Mouse (Mus musculus): Measurements from ENCODE around the gene Senp1.

Senp1 gene

DNA sequence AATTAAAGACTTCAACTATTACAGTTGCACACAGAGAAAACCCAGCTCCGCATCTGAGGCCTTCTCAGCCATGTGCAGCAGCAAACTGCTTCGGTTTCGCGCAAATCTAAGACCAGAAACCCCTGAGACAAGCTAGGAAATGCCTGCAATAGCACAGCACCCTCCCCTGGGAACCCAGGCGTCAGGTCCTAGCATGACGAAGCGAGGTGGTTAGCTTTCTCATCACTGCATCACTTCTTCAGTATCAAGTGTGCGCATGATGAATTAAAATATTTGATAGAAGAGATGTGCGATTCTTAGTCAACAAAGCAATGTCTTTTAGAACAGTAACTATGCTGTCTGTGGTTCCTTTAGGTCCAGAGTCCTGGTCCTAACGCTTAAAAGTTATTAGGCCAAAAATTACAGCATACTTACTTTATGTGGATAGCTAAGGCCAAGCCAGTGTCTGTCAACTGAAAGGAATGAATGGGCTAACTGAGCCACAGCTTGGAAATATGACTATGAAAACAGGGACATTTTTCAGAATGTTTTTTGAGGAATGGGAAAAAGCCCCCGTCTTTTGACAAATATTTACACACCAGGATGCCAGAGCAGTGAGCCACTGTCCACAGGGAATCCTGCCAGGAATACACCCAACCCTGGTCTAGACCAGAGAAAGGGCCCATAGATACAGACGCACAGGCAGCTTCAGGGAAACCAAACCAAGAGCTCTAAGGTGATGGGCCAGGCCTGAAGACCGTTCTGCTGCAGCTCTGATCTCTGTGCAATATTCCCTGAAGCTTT lies 44.4 kb downstream of the Senp1 start:
- DNase-seq (ENCODE audit: low read depth) = no peak

DNA sequence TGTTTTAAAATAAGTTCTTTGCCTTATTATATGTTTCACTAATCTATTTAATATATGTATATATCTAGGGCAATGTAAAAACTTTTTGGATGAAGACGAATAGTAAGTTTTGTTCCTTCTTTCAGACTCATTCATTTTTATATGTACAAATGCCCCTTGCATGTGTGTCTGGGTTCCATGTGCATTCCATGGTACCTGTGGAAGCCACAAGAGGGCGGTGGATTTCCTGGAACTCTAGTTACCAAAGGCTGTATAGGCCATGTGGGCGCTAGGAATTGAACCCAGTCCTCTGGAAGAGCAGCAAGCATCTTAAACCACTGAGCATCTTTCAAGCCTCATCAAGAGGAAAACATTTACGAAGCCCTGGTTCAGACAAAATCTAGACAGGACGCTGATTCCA lies 49.2 kb downstream of the Senp1 start:
- peak; percentile 16 for DNase-seq (ENCODE audit: low read depth)

DNA sequence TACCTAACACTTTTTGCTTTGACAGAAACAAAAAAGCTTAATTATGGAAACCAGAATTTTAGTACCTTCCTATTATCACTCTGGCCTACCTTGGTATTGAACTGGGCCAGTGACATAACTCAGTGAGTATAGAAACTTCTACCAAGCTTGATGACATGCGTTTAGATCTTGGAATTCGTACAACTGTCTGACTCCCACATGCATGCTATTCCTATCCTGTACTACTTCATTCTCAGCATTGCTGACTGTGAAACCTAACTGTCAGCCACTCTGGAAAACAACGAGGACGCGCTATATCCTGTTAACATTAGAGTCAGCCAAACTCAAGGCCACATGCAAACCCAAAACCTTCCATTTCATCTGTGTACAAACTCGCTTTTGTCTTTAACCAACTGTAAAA lies 49.6 kb downstream of the Senp1 start:
- DNase-seq (ENCODE audit: low read depth) = no peak

DNA sequence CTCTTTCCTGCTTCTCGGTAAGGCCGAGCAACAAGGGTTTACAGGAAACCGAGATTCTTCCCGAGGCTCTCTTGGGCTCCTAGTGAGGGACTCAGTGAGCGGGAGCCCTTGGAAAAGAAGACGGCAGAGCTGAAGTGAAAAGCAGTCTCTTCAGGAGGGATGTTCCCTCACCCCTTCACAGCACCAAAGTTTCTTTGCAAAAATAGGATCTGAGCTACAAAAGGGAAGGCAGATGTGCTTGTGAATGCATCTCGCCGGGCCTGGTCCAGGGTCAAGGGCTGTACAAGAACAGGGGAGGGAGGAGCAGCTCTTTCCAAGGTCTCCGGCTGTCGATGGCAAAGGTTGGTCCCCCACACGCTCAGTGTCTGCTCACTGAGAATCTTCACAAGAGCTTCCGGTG lies 51.0 kb downstream of the Senp1 start:
- DNase-seq (ENCODE audit: low read depth) = no peak

DNA sequence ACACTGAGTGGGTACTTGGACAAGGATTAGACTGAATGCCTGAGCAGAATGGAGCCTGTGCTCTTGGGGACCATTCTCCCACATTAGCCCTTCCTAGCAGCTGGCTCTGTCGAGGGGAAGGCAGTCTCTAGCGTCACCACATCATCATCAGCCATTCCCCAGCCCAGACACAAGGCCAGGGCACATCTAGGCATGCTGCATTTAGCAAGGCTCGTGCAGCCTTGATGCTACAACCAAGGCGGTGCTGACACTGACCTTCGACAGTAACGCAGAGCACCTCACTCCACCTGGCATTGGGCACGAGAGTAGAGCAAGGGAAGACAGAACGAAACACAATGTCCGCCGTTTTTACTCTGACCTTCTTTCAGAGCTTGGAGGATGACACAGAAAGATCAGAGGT lies 53.9 kb downstream of the Senp1 start:
- DNase-seq (ENCODE audit: low read depth) = no peak

DNA sequence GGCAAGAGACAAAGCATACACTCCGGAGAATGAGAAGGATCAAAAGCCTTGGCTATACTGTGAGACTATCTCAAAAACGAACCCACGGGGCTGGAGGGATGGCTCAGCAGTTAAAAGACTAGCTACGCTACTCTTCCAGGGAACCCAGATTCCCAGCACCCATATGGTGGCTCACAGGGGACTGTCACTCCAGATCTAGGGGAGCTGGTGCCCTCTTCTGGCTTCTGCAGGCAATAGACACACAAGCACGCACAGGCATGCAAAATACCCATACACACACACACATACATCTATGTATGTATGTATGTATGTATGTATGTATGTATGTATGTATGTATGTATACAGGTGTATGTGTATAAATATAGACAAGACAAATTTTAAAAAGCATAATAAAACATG lies 57.0 kb downstream of the Senp1 start:
- no peak for DNase-seq (ENCODE audit: low read depth)

DNA sequence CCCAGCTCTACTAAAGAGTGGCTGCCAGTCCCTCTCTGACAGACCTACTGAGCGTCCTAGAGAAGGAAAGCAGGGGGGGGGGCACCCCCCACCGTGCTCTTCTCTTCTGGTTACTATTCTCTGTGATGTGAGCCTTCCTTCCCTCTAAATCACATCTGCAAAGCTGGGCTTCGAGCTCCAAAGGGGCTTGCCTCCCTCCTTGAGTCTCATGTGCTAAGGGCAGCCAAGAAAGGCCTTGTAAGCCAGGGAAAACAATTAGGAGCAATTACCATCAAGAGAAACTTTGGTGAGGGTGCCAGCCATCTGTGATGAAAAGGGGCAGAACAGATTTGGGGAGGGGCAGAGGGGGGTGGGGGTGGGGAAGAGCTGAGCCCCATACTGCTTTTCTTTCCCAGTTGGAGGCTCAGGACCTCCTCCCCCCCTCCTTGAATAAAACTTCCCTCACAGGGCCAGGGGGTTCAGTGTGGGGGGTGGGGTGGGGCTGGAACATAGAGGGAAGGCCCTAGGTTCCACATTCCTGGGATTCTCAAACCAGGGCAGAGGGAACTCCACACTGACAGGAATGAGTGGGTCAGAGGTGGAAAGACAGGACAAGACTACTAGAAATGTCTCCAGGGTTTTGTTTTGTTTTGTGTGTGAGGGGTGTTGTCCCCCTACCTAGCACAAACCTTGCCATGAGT lies 58.3 kb downstream of the Senp1 start:
- no peak for DNase-seq (ENCODE audit: low read depth)

DNA sequence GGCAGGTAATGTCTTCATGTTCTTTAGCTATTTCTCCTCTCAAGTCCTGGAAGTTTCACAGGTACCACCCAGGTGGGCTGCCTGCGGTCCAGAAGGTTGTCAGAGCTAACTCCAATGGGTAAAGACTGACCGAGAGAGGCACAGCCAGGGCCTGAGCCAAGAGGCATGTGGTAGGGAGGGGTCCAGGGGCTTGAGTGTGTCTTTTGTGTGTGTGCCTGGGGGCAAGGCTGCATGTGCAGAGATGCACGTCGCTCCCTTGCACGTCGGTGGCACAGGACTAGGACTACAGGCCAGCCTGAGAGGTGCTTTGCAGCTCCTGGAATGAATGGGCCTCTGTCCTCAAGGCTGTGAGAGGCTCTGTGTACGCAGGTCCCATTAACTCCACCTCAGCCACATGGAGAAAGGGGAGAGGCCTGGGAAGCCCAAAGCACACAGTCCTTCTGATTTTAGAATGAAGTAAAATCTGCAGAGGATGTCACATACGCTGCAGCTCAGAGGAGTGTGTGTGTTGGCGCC lies 60.3 kb downstream of the Senp1 start:
- DNase-seq (ENCODE audit: low read depth) = no peak

DNA sequence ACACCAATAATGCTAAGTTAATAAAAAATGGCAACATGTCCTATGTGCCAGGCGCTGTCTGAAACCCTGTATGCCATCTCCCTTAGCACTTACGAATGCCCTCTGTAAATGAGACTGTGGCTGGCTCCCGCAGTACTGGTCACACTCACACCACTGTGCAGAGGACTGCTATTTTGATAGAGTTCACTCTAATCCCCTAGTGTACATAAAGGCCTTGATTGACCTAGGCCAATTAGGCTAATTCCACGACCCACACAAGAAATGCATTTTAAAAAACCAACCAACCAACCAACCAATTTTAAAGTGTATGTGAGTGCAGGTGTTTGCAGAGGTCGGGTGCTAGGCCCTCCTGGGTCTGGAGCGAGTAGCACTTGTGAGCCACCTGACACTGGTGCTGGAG lies 63.7 kb downstream of the Senp1 start:
- no peak for DNase-seq (ENCODE audit: low read depth)

DNA sequence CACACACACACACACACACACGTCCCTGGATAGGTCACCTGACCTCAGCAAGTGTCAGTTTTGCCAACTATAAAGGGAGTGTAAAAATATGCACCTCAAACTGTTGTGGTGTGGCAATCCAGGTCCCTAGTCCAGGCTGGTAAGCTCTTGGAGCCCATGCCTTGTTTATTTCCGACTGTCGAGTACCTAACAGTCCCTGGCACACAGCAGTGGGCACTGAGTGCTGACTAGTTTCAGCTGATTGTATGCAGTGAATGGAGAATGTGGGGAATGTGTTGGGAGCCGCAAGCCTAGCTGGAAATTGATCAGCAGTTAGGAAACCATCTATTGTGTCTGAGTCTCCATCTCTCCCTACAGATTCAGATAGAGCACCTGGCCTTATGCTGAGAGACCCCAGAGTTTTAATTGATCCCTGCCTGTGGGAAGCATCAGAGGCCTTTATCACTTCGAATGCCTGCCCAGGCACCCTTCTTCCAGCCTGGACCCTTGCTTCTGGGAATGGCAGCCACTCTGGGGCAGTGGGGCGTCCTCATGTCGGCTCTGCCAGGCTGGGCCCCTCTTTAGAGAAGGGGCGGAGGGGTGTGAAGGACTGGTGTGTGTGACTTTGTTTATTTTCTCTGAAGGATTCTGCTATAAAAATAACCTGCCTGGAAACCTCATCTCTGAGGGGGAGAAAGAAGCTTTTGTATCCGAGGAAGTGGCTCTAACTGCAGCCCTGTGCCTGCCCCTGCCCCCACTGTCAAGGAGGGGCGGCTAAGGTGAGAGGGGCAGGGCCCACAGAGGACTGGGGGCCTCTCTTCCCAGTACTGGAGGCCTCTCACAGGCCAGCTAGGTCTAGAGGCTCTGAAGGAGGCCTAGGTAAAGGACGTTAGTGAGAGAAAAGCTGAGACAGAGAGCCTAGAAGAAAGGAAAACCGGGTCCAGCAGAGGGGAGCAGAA lies 66.3 kb downstream of the Senp1 start:
- DNase-seq (ENCODE audit: low read depth) = no peak

DNA sequence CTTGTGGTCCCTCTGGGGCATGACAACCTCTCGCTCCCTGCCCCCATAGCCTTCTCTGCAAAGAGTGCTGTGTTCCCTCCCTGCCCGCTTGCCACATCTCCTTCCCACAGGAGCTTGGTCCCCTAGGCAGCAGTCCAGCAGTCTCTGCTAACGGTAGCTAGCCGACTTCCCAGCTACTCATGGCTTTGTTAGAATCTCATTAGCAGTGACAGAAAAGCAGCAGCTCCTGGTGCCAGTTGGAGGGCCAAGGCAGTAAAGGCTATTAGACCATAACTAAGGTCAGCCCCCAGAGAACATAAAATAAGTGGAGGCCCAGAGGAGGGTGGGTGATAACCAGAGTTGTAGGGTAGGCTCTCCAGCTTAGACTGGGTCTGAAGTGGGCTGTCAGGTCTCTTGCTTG lies 67.9 kb downstream of the Senp1 start:
- no peak for DNase-seq (ENCODE audit: low read depth)

DNA sequence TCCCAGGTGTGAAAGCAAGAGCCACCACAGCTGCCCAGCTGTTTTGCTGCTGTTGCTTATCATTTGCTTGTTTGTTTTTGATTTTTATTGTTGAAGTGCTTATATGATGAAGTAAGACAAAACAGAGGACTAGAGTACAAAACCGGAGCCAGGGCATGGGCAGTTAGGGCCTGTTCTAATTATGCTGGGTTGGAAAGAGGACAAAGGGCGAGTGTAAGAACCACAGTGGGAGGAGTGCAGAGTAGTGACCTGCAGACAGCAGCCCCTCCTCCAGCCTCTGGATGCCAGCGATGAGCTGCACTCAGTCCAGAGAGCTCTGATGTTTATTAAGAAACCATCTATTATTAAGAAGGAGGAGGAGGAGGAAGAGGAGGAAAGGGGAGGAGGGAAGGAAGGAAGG lies 70.4 kb downstream of the Senp1 start:
- no peak for DNase-seq (ENCODE audit: low read depth)

DNA sequence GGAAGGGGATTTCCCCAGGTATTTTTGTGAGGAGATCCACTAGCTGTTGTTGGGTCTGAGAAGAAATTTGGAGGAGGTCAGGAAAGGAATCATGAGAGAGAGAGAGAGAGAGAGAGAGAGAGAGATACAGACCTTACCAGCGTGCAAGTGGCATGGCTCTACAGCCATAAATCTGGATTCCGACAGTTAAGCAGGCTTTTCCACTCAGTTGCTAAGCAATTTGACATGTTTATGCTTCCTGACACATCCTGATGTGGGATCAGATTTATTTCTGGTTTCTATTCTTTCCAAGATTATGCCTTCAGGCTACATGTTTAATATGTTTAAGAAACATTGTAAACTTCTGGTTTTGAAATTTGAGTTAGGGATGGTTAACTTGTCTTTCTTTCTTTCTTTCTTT lies 71.7 kb downstream of the Senp1 start:
- DNase-seq (ENCODE audit: low read depth) = no peak

DNA sequence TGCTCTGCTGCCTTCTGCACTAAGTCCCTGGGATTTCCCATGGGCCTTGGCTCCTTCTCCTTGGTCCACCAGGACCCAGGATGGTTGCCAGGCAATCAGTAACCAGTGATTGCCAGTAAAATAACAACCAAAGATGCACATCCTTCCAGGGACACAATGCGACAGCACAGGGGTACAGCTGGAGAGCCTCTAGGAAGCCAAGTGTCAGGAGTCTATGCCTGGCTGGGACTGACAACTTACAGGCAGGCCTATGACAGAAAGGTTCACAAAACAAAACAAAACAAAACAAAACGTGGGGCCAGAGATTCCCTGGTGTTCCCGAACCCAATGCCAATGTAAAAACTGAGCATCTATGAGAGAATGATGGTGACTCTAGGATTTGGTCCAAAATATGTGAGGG lies 74.5 kb downstream of the Senp1 start:
- no peak for DNase-seq (ENCODE audit: low read depth)

DNA sequence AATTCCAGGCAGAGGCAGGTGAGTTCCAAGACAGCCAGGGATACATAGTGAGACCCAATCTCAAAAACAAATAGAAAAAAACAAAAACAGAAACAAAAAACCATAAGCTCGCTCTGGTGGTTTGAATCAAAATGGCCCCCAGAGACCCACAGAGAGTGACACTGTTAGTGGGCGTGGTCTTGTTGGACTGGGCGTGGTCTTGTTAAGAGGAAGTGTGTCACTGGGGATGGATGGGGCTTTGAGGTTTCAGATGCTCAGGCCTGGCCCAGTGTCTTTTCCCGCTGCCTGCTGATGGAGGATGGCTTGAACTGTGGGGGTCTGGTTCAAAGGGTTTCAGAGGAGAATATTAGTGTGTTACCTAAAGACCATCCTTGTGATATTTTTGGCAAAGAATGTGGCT lies 75.6 kb downstream of the Senp1 start:
- DNase-seq (ENCODE audit: low read depth) = peak; percentile 21

DNA sequence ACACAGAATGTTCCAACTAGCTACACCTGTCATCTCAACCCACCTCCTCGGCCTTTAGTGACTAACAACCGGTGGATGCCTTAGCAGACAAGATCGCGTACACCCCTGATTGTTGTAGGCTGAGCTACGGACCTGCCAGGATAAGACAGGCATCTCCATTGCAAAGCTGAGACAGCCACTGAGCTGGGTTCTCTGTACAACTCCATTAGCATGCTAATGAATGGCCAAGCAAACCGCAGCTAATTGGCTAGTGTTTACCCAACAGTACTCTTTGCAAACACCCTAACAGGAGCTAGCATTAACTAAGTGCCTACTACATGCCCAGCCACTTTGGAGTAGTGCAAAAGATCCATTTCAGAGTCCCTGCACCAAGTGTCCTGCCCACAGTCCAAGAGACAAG lies 80.7 kb downstream of the Senp1 start:
- DNase-seq (ENCODE audit: low read depth) = no peak

DNA sequence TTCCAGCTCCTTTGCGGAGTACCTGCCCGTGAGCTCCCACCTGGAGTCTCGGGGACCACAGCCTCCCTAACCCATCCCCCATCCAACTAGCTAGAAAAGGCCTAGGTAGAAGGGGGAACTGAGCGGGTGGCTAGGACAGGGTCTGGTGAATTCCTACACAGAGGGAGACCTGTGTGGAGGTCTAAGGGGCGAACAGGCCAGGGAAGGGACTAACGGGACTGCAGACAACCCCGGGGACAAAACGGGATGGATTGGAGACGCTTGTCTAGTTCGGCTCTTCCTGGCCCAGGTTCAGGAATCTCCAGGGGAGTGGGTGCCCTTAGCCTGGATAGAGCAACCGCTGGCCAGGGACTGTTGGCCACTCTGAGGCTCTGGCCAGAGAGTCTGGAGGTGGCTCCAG lies 88.4 kb downstream of the Senp1 start:
- DNase-seq (ENCODE audit: low read depth) = no peak

DNA sequence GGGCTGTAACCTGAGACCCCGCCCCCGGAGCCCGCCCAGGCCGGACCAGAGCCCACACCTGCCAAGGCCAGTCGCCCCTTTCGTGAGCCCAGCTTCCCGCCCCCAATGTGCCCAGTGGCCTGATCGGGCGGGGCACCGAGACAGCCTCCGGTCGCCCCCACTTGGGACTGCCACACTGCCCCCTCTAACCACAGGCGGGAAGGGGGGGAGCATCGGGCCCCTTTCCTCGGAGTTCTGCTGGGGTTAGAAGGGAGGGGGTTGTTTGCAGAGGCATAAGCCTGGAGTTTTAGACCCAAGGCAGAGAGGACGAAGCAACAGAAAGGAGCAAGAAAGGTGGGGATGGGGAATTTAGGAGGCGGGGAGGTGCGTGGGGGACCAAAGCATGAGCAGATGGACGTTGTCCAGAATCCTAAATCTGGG lies 88.8 kb downstream of the Senp1 start:
- no peak for DNase-seq (ENCODE audit: low read depth)

DNA sequence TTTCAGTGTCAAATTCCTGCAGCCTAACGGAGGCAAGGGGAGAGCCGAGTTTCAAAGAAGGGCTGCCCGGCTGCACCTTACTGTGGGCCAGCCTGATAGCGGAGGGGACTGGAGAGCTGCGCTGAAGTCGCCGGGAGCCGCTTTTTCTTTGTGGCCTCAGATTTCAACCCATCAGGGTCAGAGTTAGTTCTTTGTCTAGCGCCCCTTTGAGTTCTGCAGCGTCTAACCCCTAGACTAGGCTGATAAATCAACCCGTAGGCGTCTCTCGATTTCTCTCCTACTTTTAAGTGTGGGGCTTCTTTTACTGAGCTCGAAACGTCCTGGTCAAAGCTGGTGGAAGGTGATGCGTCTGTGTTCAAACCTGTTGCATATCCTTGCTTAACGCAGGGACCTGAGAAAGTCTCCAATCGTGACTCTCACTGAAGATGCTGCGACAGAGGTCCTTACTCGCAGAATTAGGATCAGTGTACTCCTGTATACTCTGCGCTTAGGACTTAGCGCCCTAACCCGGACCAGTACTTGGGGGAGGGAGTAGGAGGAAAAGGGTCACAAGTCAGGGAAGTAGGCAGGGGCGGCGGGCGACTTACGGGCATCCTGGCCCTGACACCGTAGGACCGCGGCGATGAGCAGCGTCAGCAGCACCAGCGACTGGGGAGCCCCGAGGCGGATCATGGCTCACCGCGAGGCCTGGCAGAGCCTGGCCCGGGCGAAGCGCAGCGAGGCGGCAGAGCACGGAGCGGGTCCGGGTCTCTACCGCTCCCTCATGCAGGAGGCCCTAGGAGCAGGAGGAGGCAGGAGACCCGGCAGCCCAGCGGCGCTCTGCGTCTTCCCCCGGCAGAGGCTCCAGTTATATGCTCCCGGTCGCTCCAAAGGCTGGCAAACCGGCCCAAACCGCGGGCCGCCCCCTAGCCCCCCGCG lies 89.5 kb downstream of the Senp1 start, which contains the start of gene Col2a1:
TSS of gene Col2a1 (minus strand) at position 874 of the 918 bp plus-strand sequence.
- peak; percentile 20 for DNase-seq (ENCODE audit: low read depth)

DNA sequence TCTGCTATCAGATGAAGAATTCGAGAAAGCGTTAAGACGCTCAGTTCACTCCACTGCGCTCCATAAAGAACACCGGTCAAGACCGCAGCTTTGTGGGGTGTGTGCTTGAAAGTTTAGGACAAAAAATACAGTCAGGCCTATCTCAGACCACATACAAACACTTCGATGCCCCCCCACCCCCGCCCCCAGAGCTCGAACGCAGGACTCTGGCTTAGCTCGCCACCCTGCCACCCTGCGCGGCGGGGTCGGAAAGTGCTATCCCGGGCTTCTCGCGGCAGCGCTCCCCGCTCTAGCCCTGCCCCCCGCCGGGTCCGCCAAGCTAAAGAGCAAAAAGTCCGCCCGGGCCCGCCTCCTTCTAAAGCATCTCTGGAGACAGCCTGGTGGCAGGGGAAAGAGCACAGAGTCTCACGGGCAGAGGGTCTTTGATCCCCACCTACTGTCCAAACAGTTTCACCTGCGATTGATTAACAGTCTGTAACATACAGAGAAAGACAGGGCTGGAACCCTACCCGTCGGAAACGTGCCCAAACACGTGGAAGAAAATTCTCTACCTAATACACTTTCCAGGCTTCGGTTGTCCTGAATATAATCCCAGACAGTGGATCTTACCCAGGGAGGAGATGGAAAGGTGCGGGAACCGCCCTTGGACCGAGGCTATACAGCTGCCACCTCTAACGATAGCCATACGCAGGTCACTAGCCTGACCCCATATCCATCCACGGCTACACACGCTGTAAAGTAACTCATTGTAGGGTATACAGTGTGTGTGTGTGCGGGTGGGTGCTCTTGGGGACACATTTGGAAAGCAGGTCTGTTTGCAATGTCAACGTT lies 90.3 kb downstream of the Senp1 start:
- peak; percentile 22 for DNase-seq (ENCODE audit: low read depth)
